Mouse (Mus musculus) spleen, adult 2 months (tissue): ENCODE data around the gene Rtkn.

Experiments
- CTCF ChIP-seq: fragments of 200-500 bp; IDR thresholded peaks from 2 replicates; pipeline ENCODE4 v1.5.1; 2011; ENCODE audit warnings: mild to moderate bottlenecking, inconsistent platforms; ENCODE audit not compliant: insufficient read depth, insufficient read length, insufficient replicate concordance; ENCODE audit errors: extremely low read depth
- POLR2A ChIP-seq: fragments of 200-500 bp; IDR thresholded peaks from 2 replicates; pipeline ENCODE4 v1.6.1; 2011; ENCODE audit warnings: low read depth, low read length, inconsistent platforms

- TF ChIP-seq POLR2A, result no peak
- TF ChIP-seq CTCF, result no peak
Measured at GRCm38 (mm10) chr6:83137576-83137950, 2.3 kb downstream of the Rtkn start.
